Mouse (Mus musculus): ENCODE results near the gene Clec16a.

DNA sequence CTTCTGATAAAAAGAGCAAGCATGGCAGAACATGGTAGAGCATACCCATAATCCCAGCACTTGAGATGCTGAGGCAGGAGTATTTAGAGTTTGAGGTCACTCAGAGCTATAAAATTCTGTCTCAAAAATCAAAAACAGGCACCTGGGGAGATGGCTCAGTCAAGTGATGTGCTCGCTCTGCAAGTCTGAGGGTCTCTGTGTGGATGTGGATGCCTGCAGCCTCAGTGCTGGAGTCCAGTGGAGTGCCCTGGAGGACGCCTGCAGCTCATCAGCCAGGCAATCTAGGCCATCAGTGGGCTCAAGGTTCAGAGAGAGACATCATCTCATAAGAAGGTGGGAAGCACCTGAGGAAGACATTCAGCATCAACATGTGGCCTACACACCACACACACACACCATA is 137.4 kb downstream of the Clec16a start:
- no peak for TF ChIP-seq CTCF (conservative IDR thresholded peaks at IDR 0.05 in 1 of 2, IDR thresholded peaks at IDR 0.05 in 1 of 2; ENCODE audit: low read depth in 2 of 2, low read length in 2 of 2)
- TF ChIP-seq HCFC1 (IDR thresholded peaks at IDR 0.05; ENCODE audit: low read depth, low read length), result no peak
- no peak for TF ChIP-seq PAX5 (IDR thresholded peaks at IDR 0.05; ENCODE audit: low read length)
- no peak for TF ChIP-seq USF2 (conservative IDR thresholded peaks at IDR 0.05; ENCODE audit: low read depth, low read length)
- no peak for TF ChIP-seq ELF1 (IDR thresholded peaks at IDR 0.05; ENCODE audit: low read depth, low read length)
- no peak for TF ChIP-seq KAT2A (IDR thresholded peaks at IDR 0.05; ENCODE audit: insufficient replicate concordance, low read length)
- no peak for TF ChIP-seq POLR2A (IDR thresholded peaks at IDR 0.05; ENCODE audit: low read depth, low read length)
- no peak for TF ChIP-seq E2F4 (IDR thresholded peaks at IDR 0.05; ENCODE audit: insufficient replicate concordance, low read depth, low read length)
- TF ChIP-seq MAFK (IDR thresholded peaks at IDR 0.05; ENCODE audit: insufficient replicate concordance, low read length), result no peak
- no peak for TF ChIP-seq TCF12 (IDR thresholded peaks at IDR 0.05; ENCODE audit: low read depth, low read length)
